Mouse (Mus musculus) adrenal gland, adult 8-10 months (tissue): Measurements from ENCODE around the gene Traf7. TPM values are rescaled to one million over a fixed set of nuclear protein-coding genes. Genes with fewer than 3 reads are reported as not detected.
A peak's percentile ranks its signal among the peaks of the same experiment; 100 is the strongest.

Experiments
- DNase-seq: peaks from one replicate; pipeline ENCODE4 v3.0.0; 2022
- total RNA-seq, 4 experiments: library from RNA; stranded (reverse); gene quantifications; 2 replicates each; pipeline ENCODE4 v1.2.4; 2022

Traf7 gene
- total RNA-seq, 4 experiments from 2014 or later, result 92.1 to 189 (median 132) TPM

DNA sequence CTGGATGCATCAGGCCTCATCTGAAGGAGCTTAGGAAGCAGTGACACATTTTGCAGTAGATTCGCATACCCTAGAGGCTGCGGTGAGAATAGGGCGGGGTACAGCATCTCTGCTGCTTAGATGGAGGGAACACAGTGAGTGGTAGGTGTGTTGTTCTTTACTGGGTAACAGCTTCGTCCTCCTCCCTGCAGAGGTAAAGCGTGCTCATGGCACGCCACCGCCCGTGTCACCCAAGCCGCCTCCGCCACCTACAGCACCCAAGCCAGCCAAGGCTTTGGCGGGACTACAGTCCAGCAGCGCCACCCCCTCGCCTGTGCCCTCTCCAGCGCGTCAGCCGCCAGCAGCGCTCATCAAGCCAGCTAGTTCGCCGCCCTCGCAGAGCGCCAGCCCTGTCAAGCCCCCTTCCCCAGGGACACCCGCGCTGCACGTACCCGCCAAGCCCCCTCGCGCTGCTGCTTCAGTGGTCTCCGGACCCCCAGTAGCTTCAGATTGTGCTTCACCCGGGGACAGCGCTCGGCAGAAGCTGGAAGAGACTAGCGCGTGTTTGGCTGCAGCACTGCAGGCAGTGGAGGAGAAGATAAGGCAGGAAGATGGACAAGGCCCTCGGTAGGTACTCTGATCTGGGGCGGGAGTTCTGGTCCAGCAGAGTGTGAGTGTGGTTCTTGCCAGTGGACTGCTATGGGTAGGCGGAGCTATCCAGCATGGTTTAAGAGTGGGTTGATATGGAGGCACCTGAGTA lies 21.2 kb downstream of the Traf7 start:
- no peak for DNase-seq

DNA sequence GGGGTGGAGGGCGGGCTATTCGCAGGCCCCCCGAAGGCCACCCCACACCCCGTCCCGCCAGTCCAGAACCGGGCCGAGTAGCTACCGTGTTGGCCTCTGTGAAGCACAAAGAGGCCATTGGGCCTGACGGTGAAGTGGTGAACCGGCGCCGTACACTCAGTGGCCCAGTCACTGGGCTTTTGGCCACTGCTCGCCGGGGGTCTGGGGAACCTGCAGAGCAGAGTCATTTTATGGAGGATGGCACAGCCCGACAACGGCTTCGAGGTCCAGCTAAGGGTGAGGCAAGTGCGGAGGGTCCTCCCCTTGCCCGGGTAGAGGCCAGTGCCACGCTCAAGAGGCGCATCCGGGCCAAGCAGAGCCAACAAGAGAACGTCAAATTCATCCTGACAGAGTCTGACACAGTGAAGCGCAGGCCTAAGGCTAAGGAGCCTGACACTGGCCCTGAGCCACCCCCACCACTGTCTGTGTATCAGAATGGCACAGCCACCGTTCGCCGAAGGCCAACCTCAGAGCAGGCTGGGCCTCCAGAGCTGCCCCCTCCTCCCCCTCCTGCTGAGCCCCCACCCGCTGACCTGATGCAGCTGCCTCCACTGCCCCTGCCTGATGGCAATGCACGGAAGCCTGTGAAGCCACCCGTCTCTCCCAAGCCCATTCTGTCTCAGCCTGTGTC lies 22.3 kb downstream of the Traf7 start:
- no peak for DNase-seq

DNA sequence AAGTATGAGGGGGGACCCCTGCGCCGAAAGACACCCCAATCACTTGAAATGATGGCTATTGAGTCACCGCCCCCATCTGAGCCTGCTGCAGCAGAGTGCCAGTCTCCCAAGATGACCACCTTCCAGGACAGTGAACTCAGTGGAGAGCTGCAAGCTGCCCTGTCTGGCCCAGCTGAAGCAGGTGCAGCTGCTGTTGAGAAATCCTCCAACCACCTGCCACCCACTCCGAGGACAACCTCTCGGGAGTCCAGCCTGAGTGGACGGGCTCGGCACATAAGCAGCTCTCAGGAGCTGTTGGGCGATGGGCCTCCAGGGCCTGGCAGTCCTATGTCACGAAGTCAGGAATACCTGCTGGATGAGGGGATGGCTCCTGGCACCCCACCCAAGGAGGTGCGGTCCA lies 23.7 kb downstream of the Traf7 start:
- DNase-seq, result no peak

DNA sequence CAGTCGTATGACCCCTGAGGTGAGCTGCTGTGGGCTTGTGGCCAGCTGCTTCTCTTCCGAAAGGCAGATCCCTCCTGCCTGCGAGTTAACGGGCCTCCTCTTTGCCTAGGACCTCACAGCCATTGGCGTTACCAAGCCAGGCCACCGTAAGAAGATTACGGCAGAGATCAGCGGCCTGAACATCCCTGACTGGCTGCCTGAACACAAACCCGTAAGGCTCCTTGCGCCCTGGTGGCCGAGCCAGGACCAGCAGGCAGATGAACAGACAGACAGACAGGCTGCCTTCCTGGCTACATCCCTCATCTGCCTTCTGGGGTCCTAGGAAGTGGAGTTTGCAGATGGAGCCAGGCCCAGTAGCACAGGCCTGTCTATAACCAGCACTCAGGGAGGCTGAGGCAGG lies 25.5 kb downstream of the Traf7 start:
- DNase-seq, result no peak

DNA sequence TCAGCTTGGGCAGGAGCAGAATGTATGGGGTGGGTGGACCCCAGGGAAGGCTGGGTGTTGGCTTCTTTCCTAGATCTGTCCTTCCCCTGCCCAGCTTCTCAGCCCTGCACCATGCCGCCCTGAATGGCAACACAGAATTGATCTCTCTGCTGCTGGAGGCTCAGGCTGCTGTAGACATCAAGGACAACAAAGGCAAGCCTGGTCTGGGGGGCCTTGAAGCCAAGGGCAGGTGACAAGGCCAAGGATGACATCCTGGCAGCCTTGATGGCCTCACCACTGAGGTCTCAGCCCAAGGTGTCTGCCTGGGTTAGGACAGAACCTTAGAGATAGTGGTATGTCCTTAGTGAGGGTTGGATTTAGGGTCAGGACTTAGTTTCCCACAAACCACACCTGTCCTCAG lies 31.7 kb downstream of the Traf7 start:
- DNase-seq, result peak; percentile 61

DNA sequence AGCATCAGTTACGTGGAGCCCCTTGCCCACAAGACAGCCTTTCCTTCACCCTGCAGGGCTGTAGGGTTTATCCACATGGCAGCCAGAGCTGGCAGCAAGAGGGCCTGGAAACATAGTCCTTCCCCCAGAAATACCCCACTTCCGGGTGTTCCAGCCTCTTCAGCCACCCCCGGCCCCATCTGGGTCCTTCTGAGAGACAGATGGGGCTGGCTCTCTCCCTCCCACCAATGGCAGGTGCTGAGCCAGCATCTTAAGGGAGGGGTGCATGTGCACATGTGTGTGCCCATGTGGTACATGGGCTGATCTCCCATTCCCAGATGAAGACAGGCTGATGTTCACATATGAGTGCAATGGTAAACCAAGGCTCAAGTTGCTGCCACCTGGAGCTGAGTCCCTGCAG lies 32.3 kb downstream of the Traf7 start:
- DNase-seq, result no peak

DNA sequence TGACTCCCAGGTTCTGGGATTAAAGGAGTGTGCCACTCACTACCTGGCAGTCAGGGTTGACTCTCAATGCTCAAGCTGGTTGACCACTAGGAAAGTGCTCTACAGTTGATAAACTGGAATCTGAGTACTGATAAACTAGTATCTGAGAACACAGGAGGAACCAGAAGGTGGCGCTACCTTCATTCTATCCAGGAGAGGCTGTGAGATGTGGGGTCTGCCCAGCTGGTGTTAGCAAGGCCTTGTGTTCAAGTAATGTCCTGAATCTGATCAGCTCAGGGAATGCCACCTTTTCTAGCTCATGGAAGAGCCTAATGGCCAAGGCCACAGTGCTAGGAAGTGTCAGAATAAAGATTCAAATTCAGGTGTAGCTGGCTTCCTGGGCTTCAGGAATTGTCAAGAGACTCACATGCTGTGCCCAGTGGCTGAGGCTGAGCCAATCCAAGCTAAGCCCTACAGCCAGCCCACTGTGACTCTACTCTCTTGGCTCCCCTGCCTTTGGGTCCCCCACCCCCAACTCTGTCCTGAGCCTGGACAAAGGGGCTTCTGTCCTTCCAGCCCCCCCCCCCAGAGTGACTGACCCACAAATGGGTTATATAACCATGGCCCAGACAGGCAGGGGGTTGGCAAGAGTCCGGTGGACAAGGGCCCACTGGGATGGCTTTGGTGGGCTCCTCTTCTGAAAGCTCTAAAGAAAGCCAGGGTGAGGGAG lies 33.0 kb downstream of the Traf7 start:
- DNase-seq, result no peak

DNA sequence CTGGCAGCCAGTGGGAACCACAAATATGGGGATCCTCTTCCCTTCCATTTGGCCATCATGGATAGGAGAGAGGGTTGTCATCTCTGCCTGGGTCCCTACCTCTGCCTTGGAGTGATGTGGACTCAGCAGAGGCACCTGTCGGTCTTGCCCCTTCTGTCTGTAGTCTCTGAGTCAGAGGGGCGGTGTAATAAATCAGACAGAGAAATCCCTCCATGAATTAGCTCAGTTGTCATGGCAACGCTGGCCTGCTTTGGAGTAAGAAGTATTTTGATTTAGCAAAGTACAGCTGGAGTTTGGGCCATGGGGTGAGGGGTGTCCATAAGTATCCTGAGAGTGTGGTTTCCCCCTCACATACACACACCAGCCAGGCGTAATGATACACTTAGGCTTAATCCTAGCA lies 37.3 kb downstream of the Traf7 start:
- DNase-seq, result no peak

DNA sequence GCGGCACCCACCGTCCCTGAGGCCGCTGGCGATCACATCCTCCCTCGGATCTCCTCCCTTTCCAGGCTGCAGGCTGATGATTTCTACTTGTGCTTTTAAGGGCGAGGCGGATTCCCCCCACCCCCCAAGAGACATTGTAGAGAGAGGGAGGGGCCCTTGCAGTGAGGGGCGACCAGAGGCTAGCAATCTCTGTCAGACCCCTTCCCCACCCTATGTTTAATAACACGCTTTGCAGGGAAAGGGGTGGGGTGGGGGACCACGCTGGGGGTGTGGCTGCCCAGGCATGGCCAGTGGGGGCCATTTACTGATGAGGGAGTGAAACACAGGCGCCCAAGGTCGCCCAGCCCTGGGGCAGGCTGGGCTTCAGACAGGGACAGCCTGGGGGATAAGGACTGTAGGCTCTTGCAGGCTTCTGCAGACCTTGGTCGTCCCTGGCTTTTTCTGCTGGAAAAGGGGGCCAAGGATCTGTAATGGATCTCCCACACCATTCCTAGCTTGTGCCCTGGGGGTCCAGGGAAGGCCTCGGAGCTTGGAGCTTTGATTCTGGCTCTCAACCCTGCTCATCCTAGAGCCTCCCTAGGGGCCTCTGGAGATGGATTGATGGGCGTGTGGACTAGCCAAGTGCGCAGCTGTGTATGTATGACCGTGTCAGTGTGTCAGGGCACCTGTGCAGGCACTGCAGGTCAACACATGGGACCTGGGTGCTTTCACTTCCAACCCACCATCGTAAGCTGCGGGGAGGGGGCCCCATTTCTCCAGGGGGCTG lies 38.3 kb downstream of the Traf7 start:
- no peak for DNase-seq

DNA sequence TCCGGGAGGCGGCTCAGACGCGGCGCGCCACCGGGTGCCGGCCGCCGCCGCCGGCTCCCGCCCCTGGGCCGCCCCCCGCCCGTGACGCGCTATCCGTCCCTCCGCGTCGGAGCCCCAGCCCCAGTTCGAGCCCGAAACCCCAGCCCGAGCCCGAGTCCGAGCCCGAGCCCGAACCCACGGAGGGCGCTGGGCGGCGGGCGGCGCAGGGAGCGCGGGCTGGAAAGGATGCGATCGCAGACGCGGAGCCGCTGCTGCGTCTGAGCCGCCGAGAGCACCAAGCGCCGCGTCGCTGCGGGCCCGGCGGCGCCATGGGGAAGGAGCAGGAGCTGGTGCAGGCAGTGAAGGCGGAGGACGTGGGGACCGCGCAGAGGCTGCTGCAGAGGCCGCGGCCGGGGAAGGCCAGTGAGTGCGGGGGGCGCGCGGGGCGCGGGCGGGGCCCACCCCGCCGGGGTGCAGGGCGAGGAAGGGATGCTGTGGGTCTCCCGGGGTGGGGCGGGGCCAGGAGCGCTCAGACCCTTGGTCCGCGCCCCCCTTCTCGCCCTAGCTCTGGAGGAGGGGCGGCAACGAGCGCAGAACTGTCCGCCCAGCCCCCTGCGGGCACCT lies 39.0 kb downstream of the Traf7 start:
- no peak for DNase-seq

DNA sequence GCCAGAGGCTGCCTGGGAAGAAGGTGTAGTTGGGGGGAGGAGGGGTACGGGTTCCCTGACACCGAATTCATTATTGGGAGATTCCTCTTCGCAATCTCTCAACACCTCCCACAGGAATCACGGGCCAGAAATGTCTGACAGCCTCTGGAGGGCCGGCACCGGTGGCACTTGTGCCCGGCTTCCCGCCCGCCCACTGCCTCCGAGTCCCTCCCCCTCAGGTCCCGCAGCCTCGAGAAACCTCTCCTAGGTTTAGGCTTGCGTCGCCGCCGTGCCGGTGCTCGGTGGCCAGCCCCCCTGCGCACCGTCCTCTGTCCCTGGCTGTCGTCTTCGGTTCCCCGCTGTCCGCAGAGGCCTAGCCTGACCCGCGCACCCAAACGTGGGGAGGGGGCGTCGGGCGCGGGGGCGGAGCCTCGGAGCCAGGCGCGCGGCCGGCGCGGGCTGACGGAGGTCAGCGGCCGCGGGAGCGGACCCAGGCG lies 39.5 kb downstream of the Traf7 start, which contains the start of gene Caskin1:
Gene Caskin1, plus strand, starts transcription at position 416 of the 476 bp plus-strand sequence.
- no peak for DNase-seq

DNA sequence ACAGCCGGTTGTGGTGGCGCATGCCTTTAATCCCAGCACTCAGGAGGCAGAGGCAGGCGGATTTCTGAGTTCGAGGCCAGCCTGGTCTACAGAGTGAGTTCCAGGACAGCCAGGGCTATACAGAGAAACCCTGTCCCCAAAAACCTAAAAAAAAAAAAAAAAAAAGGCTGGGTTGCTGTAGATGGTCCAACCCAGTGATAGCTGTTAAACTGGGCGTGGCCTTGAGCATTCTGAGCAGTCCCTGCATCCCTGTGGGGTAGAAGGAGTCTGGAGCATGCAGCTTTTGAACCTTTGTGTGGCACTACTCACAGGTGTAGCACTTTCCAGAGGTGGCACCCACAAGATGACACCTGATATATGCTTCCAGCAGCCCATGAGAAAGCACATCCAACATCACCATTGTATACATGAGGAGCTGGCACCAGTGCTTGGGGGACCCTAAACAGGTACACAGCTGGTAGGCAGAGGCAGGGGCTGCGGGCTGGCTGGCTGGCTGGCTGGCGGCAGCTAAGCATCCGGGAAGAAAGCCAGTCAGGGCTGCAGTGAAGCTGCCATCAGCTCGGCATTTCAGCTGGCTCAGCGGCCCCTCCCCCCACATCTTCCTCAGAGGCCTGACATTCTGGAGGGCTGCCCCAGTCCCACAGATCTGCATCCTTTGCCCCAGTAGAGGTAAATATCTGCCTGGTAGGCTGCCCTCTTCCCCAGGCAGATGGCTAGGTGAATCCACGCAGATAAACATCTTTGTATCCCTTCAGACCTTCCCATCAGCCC lies 42.5 kb downstream of the Traf7 start:
- no peak for DNase-seq

DNA sequence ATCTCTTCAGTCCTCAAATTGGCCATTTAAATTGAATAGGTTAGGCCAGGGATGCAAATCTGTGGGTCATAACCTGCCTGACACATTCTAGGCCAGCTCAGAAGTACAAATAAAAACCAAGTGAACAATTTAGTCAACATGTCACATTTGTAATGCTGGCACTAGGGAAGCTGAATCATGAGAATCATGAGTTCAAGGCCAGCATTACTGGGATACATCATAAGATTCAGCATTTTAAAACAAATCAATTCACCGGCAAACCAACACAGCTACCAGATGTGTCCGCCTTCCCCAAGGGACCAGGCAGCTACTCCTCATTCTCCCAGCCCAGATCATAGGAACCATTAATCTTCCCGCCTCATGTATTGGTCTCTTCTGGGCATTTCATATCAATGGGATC lies 44.2 kb downstream of the Traf7 start:
- DNase-seq, result no peak

DNA sequence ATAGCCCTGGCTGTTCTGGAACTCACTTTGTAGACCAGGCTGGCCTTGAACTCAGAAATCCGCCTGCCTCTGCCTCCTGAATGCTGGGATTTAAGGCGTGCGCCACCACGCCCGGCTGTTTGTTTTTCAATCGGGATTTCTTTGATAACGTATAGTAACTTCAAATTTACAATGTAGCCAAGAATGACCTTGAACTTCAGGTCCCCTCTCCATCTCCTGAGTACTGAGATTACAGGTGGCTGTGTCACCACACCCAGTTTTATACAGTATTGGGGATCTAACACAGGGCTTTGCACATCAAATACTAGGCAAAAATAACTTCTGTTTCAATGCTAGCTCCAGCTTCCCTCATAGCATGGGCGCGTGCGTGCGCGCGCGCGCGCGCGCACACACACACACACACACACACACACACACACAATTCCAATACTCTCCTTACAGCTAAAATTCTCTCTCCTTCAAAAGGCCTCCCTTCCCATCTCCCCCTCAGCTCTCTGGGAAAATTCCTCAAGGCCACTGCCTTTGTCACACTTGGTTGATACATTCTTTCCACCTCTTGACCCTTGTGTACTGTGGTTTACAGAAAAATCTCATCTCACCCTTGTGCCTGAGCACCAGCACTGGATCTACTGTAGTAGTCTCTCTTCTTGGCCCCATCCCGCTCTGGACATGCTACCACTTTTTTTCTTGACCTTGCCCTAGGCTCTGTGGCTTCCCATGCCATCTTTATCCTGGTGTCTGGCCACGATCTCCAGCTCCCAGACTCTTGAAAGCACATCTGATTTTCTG lies 46.5 kb downstream of the Traf7 start:
- DNase-seq, result no peak

DNA sequence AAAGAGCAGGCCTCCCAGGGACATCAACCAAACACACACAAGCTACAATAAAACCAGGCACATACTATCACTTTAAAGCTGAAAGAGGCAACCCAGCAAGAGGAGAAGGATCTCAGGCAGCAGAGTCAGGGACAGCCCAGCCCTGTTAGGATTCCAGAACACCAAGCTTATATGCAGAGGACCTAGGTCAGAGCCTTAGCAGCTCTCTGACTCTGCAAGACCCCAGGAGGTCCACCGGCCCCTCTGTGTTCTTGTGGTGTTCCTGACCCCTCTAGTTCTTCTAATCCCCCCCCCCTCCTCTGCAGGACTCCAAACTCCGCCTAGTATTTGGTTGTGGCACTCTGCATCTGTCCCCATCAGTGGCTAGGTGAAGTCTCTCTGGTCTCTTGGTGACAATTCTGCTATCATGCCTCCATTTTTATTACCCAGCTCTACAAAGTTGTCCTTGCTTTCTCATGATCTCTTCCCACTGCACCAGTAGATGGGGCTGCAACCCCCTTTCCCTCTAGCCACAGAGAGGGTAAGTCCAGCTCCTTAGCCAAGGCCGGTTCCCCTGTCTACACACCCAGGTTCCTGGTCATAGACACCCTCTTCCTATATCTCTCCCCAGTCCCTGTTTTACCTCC lies 47.4 kb downstream of the Traf7 start:
- DNase-seq, result no peak

DNA sequence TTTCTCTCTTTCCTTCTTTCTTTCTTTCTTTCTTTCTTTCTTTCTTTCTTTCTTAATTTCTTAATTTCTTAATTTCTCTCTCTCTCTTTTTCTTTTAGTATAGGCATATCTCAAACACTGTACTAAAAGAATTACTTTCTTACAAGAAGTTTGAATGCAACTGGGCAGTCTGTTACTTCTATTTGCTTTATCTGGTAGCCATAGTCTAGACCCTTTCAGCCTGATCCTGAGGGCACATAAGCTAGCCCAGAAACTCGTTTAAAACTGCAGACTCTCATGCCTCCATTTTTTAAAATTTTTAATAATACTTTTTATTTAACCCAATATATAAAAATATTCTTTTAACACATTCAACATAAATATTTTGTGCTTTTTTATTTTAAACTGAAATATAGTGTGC lies 48.3 kb downstream of the Traf7 start:
- no peak for DNase-seq

DNA sequence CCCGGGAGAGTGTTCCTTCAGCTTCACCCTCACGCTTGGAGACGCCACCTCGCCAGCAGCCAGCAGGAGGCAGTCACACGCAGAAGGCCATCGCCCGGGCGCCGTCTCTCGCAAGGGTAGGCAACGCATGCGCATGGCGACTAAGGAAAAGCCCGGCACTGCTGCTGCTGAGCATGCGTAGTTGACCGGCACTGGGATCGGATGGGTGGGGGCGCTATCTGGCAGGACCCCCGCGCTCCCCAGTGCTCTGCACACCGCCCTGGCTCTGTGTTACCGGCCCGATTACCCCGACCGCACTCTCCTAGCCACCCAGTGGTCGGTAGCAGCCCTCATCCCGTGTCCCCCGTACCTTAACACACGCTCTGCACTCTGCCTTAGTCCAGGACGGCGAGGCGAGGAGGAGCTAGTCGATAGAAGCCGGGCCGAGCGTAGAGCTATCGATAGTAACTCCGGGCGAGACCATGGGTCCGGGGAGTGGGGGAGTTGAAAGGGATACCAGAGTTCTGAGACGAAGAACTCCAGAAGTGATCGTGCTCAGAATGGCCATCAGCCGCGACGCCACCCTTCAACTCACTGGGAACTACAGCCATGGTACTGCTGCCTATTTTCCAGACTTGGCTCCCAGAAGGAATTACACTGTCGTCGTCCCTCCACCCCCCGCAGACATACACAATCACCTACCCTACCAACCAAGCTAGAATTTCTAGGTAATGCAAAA lies 48.9 kb downstream of the Traf7 start, which contains the start of gene Mlst8:
Gene Mlst8, minus strand, starts transcription at position 416 of the 718 bp plus-strand sequence.
- DNase-seq, result peak; percentile 94

DNA sequence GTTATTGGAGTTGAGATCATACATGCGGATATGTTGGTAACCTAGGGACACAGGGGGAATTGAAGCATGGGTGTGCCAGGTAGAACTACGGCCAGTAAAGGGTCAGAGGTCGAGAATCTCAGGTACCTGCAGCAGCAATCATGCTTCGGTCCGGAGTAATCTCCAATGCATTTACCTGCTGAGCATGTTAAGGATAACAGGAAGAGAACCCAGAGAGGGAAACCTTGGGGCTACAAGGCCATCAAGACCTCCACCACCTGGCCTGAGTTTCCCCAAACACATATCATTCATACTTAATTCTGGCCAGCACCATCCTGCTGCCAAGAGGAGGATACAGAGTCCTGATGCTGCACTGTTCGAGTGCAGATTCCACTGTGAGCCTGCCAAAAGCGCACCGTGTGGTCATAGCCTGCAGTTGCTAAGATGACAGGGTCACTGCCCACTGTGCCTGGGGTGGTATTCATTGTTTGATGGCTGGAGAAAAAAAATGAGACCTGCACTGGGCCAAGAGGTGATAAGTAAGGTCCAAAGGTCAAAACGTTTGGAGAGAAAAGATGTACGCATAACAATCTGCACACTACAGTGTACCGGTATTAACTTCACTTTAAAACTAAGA lies 49.6 kb downstream of the Traf7 start:
- DNase-seq, result no peak
